Mouse (Mus musculus) ES-E14 (cell line): ENCODE measurements around the gene Apol10a.

Source experiments
- CHD2 ChIP-seq: IDR thresholded peaks from 2 replicates; pipeline ENCODE4 v1.6.1; 2014; ENCODE audit warnings: mild to moderate bottlenecking, low read depth, low read length, inconsistent platforms
- HCFC1 ChIP-seq: IDR thresholded peaks from 2 replicates; pipeline ENCODE4 v1.6.1; 2012; ENCODE audit warnings: low read length, inconsistent platforms, borderline replicate concordance; ENCODE audit not compliant: insufficient read depth
- MAFK ChIP-seq: IDR thresholded peaks from 2 replicates; pipeline ENCODE4 v1.6.1; 2014; ENCODE audit warnings: mild to moderate bottlenecking, low read depth, low read length, inconsistent platforms; ENCODE audit not compliant: insufficient read depth
- ZC3H11A ChIP-seq: IDR thresholded peaks from 2 replicates; pipeline ENCODE4 v1.6.1; 2012; ENCODE audit warnings: low read depth, mild to moderate bottlenecking, inconsistent platforms, low read length, borderline replicate concordance
- ZNF384 ChIP-seq: IDR thresholded peaks from 2 replicates; pipeline ENCODE4 v1.6.1; 2012; ENCODE audit warnings: low read depth, low read length, inconsistent platforms

- no peak for TF ChIP-seq HCFC1
- no peak for TF ChIP-seq ZC3H11A
- no peak for TF ChIP-seq MAFK
- TF ChIP-seq ZNF384 = no peak
- TF ChIP-seq CHD2 = no peak
Measured at GRCm38 (mm10) chr15:77533216-77533615, 56.4 kb downstream of the Apol10a start, which contains the start of gene Apol7c.
